Mouse (Mus musculus) left cerebral cortex, postnatal 36 days (tissue): ENCODE data around the gene Cst12. TPM values are rescaled to one million over a fixed set of nuclear protein-coding genes. Genes with fewer than 3 reads are reported as not detected.
"Not testable (repeated sequence)": the region's sequence is repeated elsewhere in the genome, so short reads cannot be mapped to it uniquely, and the experiment has no call there.

Experiments used
- DNase-seq, 2 experiments: peaks; one replicate each; pipeline ENCODE4 v3.0.0; 2021 to 2022; ENCODE audit warnings: low spot score in 2 of 2, mixed read lengths in 1 of 2
- intact Hi-C: fragments of 180-260 bp; cut with DNase I; formaldehyde crosslinking; loops from one replicate; pipeline ENCODE4 v1.15.1; 2025
- total RNA-seq, 2 experiments: library from RNA; stranded (reverse); gene quantifications; 2 replicates each; pipeline ENCODE4 v1.2.3; 2021

The Cst12 gene
- total RNA-seq: 1 to 10 TPM; 3.6 to 5.0 TPM

- intact Hi-C loops: no loop called here
- DNase-seq: no peak
Observed at GRCm38 (mm10) chr2:148789142-148789541, at the start of gene Cst12. Gene Cst12 (plus strand): TSS chr2:148789361.

- intact Hi-C loops: no loop called here
- DNase-seq: peak; percentile 47 to 57
Observed at GRCm38 (mm10) chr2:148743001-148743400, 46.2 kb upstream of the Cst12 start.

GRCm38 (mm10) chr2:148743846-148744407 lies 45.2 kb upstream of the Cst12 start:
- intact Hi-C loops: no loop called here
- DNase-seq: no peak

GRCm38 (mm10) chr2:148750058-148750457 lies 39.1 kb upstream of the Cst12 start, which contains the start of gene Cstl1:
Gene Cstl1 (plus strand): TSS chr2:148750358.
- DNase-seq: no peak
- intact Hi-C loops: loop anchor here (5.0 kb wide), 2 partner anchors 102 to 152 kb away; no protein-coding TSS in a partner anchor

GRCm38 (mm10) chr2:148751893-148752813 lies 37.0 kb upstream of the Cst12 start:
- intact Hi-C loops: loop anchor here (5.0 kb wide), 2 partner anchors 100 to 150 kb away; no protein-coding TSS in a partner anchor
- peak; percentile 64 to 71 for DNase-seq

- intact Hi-C loops: loop anchor here (5.0 kb wide), 2 partner anchors 98 to 148 kb away; no protein-coding TSS in a partner anchor
- DNase-seq: no peak
Observed at GRCm38 (mm10) chr2:148754310-148754846, 34.8 kb upstream of the Cst12 start.

- intact Hi-C loops: no loop called here
- no peak for DNase-seq
Observed at GRCm38 (mm10) chr2:148763648-148764388, 25.3 kb upstream of the Cst12 start.

- intact Hi-C loops, DNase-seq: not testable (repeated sequence)
Observed at GRCm38 (mm10) chr2:148771397-148771796, 17.8 kb upstream of the Cst12 start, which contains the start of gene Cst11. Gene Cst11 (minus strand): TSS chr2:148771497.

- intact Hi-C loops: no loop called here
- DNase-seq: no peak
Observed at GRCm38 (mm10) chr2:148781709-148782108, 7.5 kb upstream of the Cst12 start, which contains the start of gene 8030411F24Rik. Gene 8030411F24Rik (plus strand): TSS chr2:148782009.

GRCm38 (mm10) chr2:148798485-148798884 lies 9.3 kb downstream of the Cst12 start, which contains the start of gene Cst8:
Gene Cst8 (plus strand): TSS chr2:148798785.
- intact Hi-C loops: no loop called here
- DNase-seq: no peak

- DNase-seq: no peak
- intact Hi-C loops: no loop called here
Observed at GRCm38 (mm10) chr2:148801491-148801921, 12.3 kb downstream of the Cst12 start.

GRCm38 (mm10) chr2:148806696-148807095 lies 17.5 kb downstream of the Cst12 start:
- no peak for DNase-seq
- intact Hi-C loops: no loop called here

GRCm38 (mm10) chr2:148819909-148820308 lies 30.7 kb downstream of the Cst12 start, which contains the start of gene Cst13:
Gene Cst13 (plus strand): TSS chr2:148820081.
- DNase-seq: no peak
- intact Hi-C loops: no loop called here

GRCm38 (mm10) chr2:148825986-148826385 lies 36.8 kb downstream of the Cst12 start:
- intact Hi-C loops: no loop called here

GRCm38 (mm10) chr2:148834912-148835311 lies 45.8 kb downstream of the Cst12 start, which contains the start of gene Cst9:
Gene Cst9 (plus strand): TSS chr2:148835147.
- intact Hi-C loops: no loop called here
- DNase-seq: no peak

More at GRCm38 (mm10) chr2:148825986-148826385, 36.8 kb downstream of the Cst12 start:
- DNase-seq: no peak

GRCm38 (mm10) chr2:148838075-148838777 lies 49.1 kb downstream of the Cst12 start:
- no peak for DNase-seq
- intact Hi-C loops: no loop called here

GRCm38 (mm10) chr2:148839224-148839623 lies 50.1 kb downstream of the Cst12 start:
- intact Hi-C loops: no loop called here
- DNase-seq: no peak
